Mouse (Mus musculus): ENCODE measurements around the gene Rhov. TPM values are rescaled to one million over a fixed set of nuclear protein-coding genes. Genes with fewer than 3 reads are reported as not detected.

Rhov gene
- polyA plus RNA-seq, 1 experiment from 2014 or later, result 1.8 TPM

GRCm38 (mm10) chr2:119270286-119270642 lies 808 bp downstream of the Rhov start:
- H3K27me3 ChIP-seq (ENCODE audit: insufficient read depth, low read length), result peaks cover 13% of the 10 kb centered on the region
- peak overlapping the region; percentile 99 for H3K4me2 ChIP-seq (replicated peaks; ENCODE audit: low read depth, low read length)
- peak overlapping the region; percentile 65 for H3K4me3 ChIP-seq (ENCODE audit: low read length)
- peaks cover 4% of the 10 kb centered on the region; the same call in 1 of the 2 replicates for H3K4me1 ChIP-seq (ENCODE audit: insufficient read depth, low read length)
- H3K27ac ChIP-seq (ENCODE audit: low read length), result no peak overlapping the region
- 64% methylated on average over 9 of the region's 9 CpGs for WGBS
- H3K36me3 ChIP-seq (ENCODE audit: insufficient read depth, low read length), result no peaks in the 10 kb centered on the region
- ATAC-seq (ENCODE audit: low FRiP score, low TSS enrichment), result no peak
- H3K9me3 ChIP-seq (ENCODE audit: low read length), result no peaks in the 10 kb centered on the region
- peak overlapping the region; percentile 71; the same call in 1 of the 2 replicates for H3K9ac ChIP-seq (replicated peaks; ENCODE audit: low read length)

- Histone ChIP-seq H3K4me1 (ENCODE audit: insufficient read depth, low read length) (0 out of 2 replicates have a peak, but pooled peaks cover 6% of the 10 kb centered on the region), H3K27ac (ENCODE audit: low read length) (no peak overlapping the region), H3K27me3 (ENCODE audit: insufficient read depth, low read length) (no peaks in the 10 kb centered on the region), H3K9ac (replicated peaks; ENCODE audit: low read length) (no peak overlapping the region), H3K36me3 (ENCODE audit: insufficient read depth, low read length) (no peaks in the 10 kb centered on the region), H3K9me3 (ENCODE audit: low read length) (no peaks in the 10 kb centered on the region), H3K4me3 (ENCODE audit: low read length) (no peak overlapping the region), H3K4me2 (replicated peaks; ENCODE audit: low read depth, low read length) (no peak overlapping the region)
- 71% methylated on average over 5 of the region's 5 CpGs for WGBS
- no peak for ATAC-seq (ENCODE audit: low FRiP score, low TSS enrichment)
Observed at GRCm38 (mm10) chr2:119263813-119264212, 7.3 kb downstream of the Rhov start.

DNA sequence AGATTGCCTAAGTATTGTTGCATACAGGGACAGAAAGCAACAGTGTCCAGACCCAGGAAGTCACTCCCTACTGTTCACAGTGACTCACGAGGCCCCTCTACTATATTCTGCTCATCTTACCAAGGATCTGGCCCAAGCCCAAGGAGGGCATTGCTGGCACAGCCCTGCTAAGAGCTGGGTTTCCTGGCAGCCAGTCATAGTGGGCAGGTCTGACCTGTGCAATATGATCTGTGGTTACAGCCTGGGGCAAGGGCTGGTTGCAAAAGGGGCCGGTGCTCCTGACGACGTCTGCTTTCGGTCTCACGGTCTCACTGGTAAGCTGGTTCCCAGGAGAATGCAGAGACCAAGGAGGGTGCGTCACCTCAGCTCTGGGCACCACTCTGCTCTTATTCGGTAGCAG lies 8.1 kb downstream of the Rhov start:
- H3K36me3 ChIP-seq (ENCODE audit: insufficient read depth, low read length), result no peaks in the 10 kb centered on the region
- 0 out of 2 replicates have a peak, but pooled peaks cover 6% of the 10 kb centered on the region for H3K4me1 ChIP-seq (ENCODE audit: insufficient read depth, low read length)
- 0 out of 2 replicates have a peak overlapping the region, but pooled peaks have one; percentile 23 for H3K9ac ChIP-seq (replicated peaks; ENCODE audit: low read length)
- H3K9me3 ChIP-seq (ENCODE audit: low read length), result no peaks in the 10 kb centered on the region
- WGBS, result 18% methylated on average over 8 of the region's 8 CpGs
- peak; percentile 86 for ATAC-seq (ENCODE audit: low FRiP score, low TSS enrichment)
- no peak overlapping the region for H3K27ac ChIP-seq (ENCODE audit: low read length)
- no peak overlapping the region for H3K4me3 ChIP-seq (ENCODE audit: low read length)
- H3K4me2 ChIP-seq (replicated peaks; ENCODE audit: low read depth, low read length), result peak overlapping the region; percentile 1; the same call in 1 of the 2 replicates
- no peaks in the 10 kb centered on the region for H3K27me3 ChIP-seq (ENCODE audit: insufficient read depth, low read length)

GRCm38 (mm10) chr2:119261326-119261725 lies 9.7 kb downstream of the Rhov start:
- 56% methylated on average over 2 of the region's 2 CpGs for WGBS
- Histone ChIP-seq H3K4me3 (ENCODE audit: low read length) (no peak overlapping the region), H3K4me1 (ENCODE audit: insufficient read depth, low read length) (0 out of 2 replicates have a peak, but pooled peaks cover 6% of the 10 kb centered on the region), H3K9me3 (ENCODE audit: low read length) (no peaks in the 10 kb centered on the region), H3K27me3 (ENCODE audit: insufficient read depth, low read length) (no peaks in the 10 kb centered on the region), H3K27ac (ENCODE audit: low read length) (no peak overlapping the region), H3K36me3 (ENCODE audit: insufficient read depth, low read length) (no peaks in the 10 kb centered on the region), H3K4me2 (replicated peaks; ENCODE audit: low read depth, low read length) (no peak overlapping the region), H3K9ac (replicated peaks; ENCODE audit: low read length) (no peak overlapping the region)
- ATAC-seq (ENCODE audit: low FRiP score, low TSS enrichment), result no peak

DNA sequence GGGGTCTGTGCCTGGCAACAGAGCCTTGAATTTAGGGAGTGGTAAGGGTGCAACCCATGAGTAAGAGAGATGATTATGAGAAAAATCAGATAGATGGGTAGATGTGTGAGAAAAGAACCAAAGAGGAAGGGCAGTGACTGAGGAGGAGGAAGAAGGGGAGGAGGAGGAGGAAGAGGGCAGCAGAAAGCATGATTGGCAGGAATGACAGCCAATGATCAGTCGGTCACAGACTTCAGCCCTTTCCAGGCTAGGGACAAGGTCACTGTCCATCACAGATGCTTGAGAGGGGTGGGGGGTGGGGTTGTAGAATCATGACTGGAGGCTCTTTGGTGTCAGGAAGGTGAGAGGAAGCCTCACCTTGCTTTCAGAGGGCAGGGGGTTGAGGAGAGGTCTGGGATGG lies 10.6 kb downstream of the Rhov start:
- WGBS, result 68% methylated on average over 1 of the region's 1 CpGs
- Histone ChIP-seq H3K36me3 (ENCODE audit: insufficient read depth, low read length) (no peaks in the 10 kb centered on the region), H3K4me2 (replicated peaks; ENCODE audit: low read depth, low read length) (no peak overlapping the region), H3K27me3 (ENCODE audit: insufficient read depth, low read length) (peaks cover 2% of the 10 kb centered on the region), H3K9ac (replicated peaks; ENCODE audit: low read length) (no peak overlapping the region), H3K27ac (ENCODE audit: low read length) (no peak overlapping the region), H3K9me3 (ENCODE audit: low read length) (no peaks in the 10 kb centered on the region), H3K4me3 (ENCODE audit: low read length) (no peak overlapping the region), H3K4me1 (ENCODE audit: insufficient read depth, low read length) (0 out of 2 replicates have a peak, but pooled peaks cover 6% of the 10 kb centered on the region)
- ATAC-seq (ENCODE audit: low FRiP score, low TSS enrichment), result no peak

DNA sequence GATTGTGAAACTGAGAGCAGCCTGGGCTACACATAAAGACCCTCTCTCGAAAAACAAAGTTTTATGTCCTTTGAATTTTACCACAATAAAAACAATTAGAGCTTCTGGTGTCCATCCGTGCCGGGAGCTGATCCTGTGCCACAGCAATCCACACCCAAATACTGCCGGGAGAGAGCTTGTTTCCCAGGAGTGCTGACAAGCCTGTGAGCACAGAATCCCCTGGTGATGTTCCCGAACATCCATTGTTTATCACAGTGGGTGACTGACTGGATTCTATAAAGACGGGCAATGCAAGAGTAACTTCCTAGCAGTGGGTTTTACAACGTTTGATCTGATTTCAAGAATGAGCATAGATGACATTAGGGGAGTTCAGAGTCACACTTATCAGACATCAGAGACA lies 16.1 kb downstream of the Rhov start:
- peaks cover 3% of the 10 kb centered on the region; the same call in 1 of the 2 replicates for H3K4me1 ChIP-seq (ENCODE audit: insufficient read depth, low read length)
- ATAC-seq (ENCODE audit: low FRiP score, low TSS enrichment), result no peak
- H3K4me2 ChIP-seq (replicated peaks; ENCODE audit: low read depth, low read length), result no peak overlapping the region
- 21% methylated on average over 7 of the region's 7 CpGs for WGBS
- peaks cover 19% of the 10 kb centered on the region for H3K27me3 ChIP-seq (ENCODE audit: insufficient read depth, low read length)
- H3K27ac ChIP-seq (ENCODE audit: low read length), result no peak overlapping the region
- no peak overlapping the region for H3K4me3 ChIP-seq (ENCODE audit: low read length)
- H3K36me3 ChIP-seq (ENCODE audit: insufficient read depth, low read length), result no peaks in the 10 kb centered on the region
- H3K9ac ChIP-seq (replicated peaks; ENCODE audit: low read length), result no peak overlapping the region
- no peaks in the 10 kb centered on the region for H3K9me3 ChIP-seq (ENCODE audit: low read length)

DNA sequence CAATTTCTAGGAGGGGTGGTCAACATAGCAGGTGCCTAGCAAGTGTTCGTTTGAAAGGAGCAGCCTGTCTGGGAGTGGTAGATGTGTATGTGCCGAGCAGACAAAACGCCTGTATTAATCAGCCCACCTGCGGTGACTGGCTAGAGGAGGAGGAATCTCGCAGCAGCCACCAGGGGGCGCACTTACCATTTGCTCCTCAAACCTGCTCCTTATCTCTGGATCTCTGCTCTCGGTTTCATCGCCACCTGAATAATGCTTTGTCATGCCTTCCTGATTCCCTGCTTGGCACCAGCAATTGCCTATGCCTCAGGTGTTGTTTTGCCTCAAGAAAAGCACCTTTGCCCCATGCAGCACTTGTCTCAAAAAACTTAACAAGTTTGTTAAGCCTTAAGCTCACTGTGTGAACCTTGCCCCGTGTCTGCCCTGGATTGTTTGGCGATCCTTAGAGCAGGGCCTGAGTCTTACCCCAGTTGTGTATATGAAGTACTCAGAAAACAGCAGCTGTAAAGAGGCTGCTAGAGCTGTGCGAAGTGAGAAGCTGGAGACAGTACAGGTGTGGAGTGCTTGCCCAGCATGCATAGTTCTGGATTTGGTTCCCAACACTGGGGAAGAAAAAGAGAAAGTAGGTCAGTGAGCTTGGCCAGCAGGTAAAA lies 20.1 kb downstream of the Rhov start:
- Histone ChIP-seq H3K27me3 (ENCODE audit: insufficient read depth, low read length) (peaks cover 19% of the 10 kb centered on the region), H3K4me3 (ENCODE audit: low read length) (0 out of 2 replicates have a peak overlapping the region, but pooled peaks have one; percentile 4), H3K36me3 (ENCODE audit: insufficient read depth, low read length) (no peaks in the 10 kb centered on the region), H3K4me1 (ENCODE audit: insufficient read depth, low read length) (peaks cover 3% of the 10 kb centered on the region; the same call in 1 of the 2 replicates), H3K4me2 (replicated peaks; ENCODE audit: low read depth, low read length) (peak overlapping the region; percentile 39), H3K27ac (ENCODE audit: low read length) (peak overlapping the region; percentile 39; the same call in 1 of the 2 replicates), H3K9ac (replicated peaks; ENCODE audit: low read length) (0 out of 2 replicates have a peak overlapping the region, but pooled peaks have one; percentile 17), H3K9me3 (ENCODE audit: low read length) (no peaks in the 10 kb centered on the region)
- WGBS, result 10% methylated on average over 11 of the region's 11 CpGs
- peak; percentile 62 for ATAC-seq (ENCODE audit: low FRiP score, low TSS enrichment)

GRCm38 (mm10) chr2:119250377-119250776 lies 20.7 kb downstream of the Rhov start:
- Histone ChIP-seq H3K4me1 (ENCODE audit: insufficient read depth, low read length) (peaks cover 3% of the 10 kb centered on the region; the same call in 1 of the 2 replicates), H3K27me3 (ENCODE audit: insufficient read depth, low read length) (peaks cover 16% of the 10 kb centered on the region), H3K9me3 (ENCODE audit: low read length) (no peaks in the 10 kb centered on the region), H3K4me3 (ENCODE audit: low read length) (no peak overlapping the region), H3K9ac (replicated peaks; ENCODE audit: low read length) (no peak overlapping the region), H3K27ac (ENCODE audit: low read length) (no peak overlapping the region), H3K4me2 (replicated peaks; ENCODE audit: low read depth, low read length) (no peak overlapping the region), H3K36me3 (ENCODE audit: insufficient read depth, low read length) (no peaks in the 10 kb centered on the region)
- ATAC-seq (ENCODE audit: low FRiP score, low TSS enrichment), result 0 out of 2 replicates have a peak, but pooled peaks have one; percentile 16
- 62% methylated on average over 5 of the region's 5 CpGs for WGBS

- Histone ChIP-seq H3K4me3 (ENCODE audit: low read length) (no peak overlapping the region), H3K4me1 (ENCODE audit: insufficient read depth, low read length) (peaks cover 3% of the 10 kb centered on the region; the same call in 1 of the 2 replicates), H3K9me3 (ENCODE audit: low read length) (no peaks in the 10 kb centered on the region), H3K36me3 (ENCODE audit: insufficient read depth, low read length) (no peaks in the 10 kb centered on the region), H3K27me3 (ENCODE audit: insufficient read depth, low read length) (peaks cover 12% of the 10 kb centered on the region), H3K27ac (ENCODE audit: low read length) (no peak overlapping the region), H3K9ac (replicated peaks; ENCODE audit: low read length) (no peak overlapping the region), H3K4me2 (replicated peaks; ENCODE audit: low read depth, low read length) (no peak overlapping the region)
- 0 out of 2 replicates have a peak, but pooled peaks have one; percentile 36 for ATAC-seq (ENCODE audit: low FRiP score, low TSS enrichment)
- WGBS, result 67% methylated on average over 4 of the region's 4 CpGs
Observed at GRCm38 (mm10) chr2:119249592-119250061, 21.4 kb downstream of the Rhov start.

DNA sequence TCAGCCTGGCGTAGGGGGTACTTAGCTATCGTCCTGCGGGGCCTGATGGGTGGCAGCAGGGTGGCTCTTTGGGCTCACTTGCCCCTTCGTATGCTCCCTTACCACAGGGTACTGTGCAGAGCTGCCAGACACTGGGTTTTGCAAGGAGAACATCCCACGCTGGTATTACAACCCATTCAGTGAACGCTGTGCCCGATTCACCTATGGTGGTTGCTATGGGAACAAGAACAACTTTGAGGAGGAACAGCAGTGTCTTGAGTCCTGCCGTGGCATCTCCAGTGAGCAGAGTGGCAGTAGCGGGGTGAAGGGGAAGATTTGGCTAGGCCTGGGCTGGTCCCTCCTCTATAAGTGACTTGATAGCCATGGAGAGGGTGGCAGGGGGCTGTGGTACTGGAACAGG lies 23.2 kb downstream of the Rhov start:
- H3K4me1 ChIP-seq (ENCODE audit: insufficient read depth, low read length), result peaks cover 3% of the 10 kb centered on the region; the same call in 1 of the 2 replicates
- no peak overlapping the region for H3K4me3 ChIP-seq (ENCODE audit: low read length)
- no peak overlapping the region for H3K4me2 ChIP-seq (replicated peaks; ENCODE audit: low read depth, low read length)
- H3K9ac ChIP-seq (replicated peaks; ENCODE audit: low read length), result no peak overlapping the region
- no peaks in the 10 kb centered on the region for H3K9me3 ChIP-seq (ENCODE audit: low read length)
- H3K36me3 ChIP-seq (ENCODE audit: insufficient read depth, low read length), result no peaks in the 10 kb centered on the region
- no peak overlapping the region for H3K27ac ChIP-seq (ENCODE audit: low read length)
- no peak for ATAC-seq (ENCODE audit: low FRiP score, low TSS enrichment)
- no peaks in the 10 kb centered on the region for H3K27me3 ChIP-seq (ENCODE audit: insufficient read depth, low read length)
- WGBS, result 82% methylated on average over 9 of the region's 9 CpGs
